Mouse (Mus musculus): ENCODE results near the gene Tbc1d14. TPM values are rescaled to one million over a fixed set of nuclear protein-coding genes. Genes with fewer than 3 reads are reported as not detected.

The Tbc1d14 gene
- total RNA-seq, 2 experiments from 2014 or later = 14.3 to 16.7 TPM

- no peak overlapping the region for H3K4me3 ChIP-seq
- H3K27ac ChIP-seq = no peak overlapping the region
- no peak for DNase-seq
- TF ChIP-seq CTCF (IDR thresholded peaks at IDR 0.05) = no peak
- intact Hi-C loops (cut with DNase I) = no loop called here
Measured at GRCm38 (mm10) chr5:36446166-36446890, 146.7 kb downstream of the Tbc1d14 start.

GRCm38 (mm10) chr5:36445028-36445427 lies 148.0 kb downstream of the Tbc1d14 start:
- no peak overlapping the region for H3K27ac ChIP-seq
- no peak for TF ChIP-seq CTCF (IDR thresholded peaks at IDR 0.05)
- intact Hi-C loops (cut with DNase I) = no loop called here
- no peak for DNase-seq
- H3K4me3 ChIP-seq = no peak overlapping the region

GRCm38 (mm10) chr5:36444611-36445010 lies 148.5 kb downstream of the Tbc1d14 start:
- no peak for DNase-seq
- intact Hi-C loops (cut with DNase I) = no loop called here
- H3K27ac ChIP-seq = no peak overlapping the region
- no peak overlapping the region for H3K4me3 ChIP-seq
- TF ChIP-seq CTCF (IDR thresholded peaks at IDR 0.05) = no peak

- Histone ChIP-seq H3K4me3 (no peak overlapping the region), H3K27ac (no peak overlapping the region)
- DNase-seq = no peak
- intact Hi-C loops (cut with DNase I) = no loop called here
- no peak for TF ChIP-seq CTCF (IDR thresholded peaks at IDR 0.05)
Measured at GRCm38 (mm10) chr5:36440741-36441140, 152.3 kb downstream of the Tbc1d14 start.

Other genes starting within 250 kb of the Tbc1d14 start
- gene Sorcs2, start 195.1 kb downstream of the Tbc1d14 start, total RNA-seq (2021) = 1 to 10 TPM in 1 of 2 experiments, under 1 TPM in 1; 0.94 to 2.3 TPM
- 10 to 100 TPM; 30.6 to 39.1 TPM for gene Grpel1, start 128.3 kb downstream of the Tbc1d14 start, total RNA-seq (2021)
- 10 to 100 TPM; 14.3 to 15.8 TPM for gene Tada2b, start 109.0 kb downstream of the Tbc1d14 start, total RNA-seq (2021)
- under 1 TPM in 1 of 2 experiments, not detected in 1; 0.11 TPM for gene Ccdc96, start 108.7 kb downstream of the Tbc1d14 start, total RNA-seq (2021)
- gene D5Ertd579e, start 102.7 kb upstream of the Tbc1d14 start, total RNA-seq (2021) = 10 to 100 TPM; 86.4 to 98.1 TPM
- 10 to 100 TPM in 1 of 2 experiments, 1 to 10 TPM in 1; 9.1 to 11.0 TPM for gene Bloc1s4, start 155.4 kb upstream of the Tbc1d14 start, total RNA-seq (2021)
- gene Mrfap1, start 203.5 kb upstream of the Tbc1d14 start, total RNA-seq (2021) = 100 to 1,000 TPM; 207 to 261 TPM
- gene Man2b2, start 237.4 kb upstream of the Tbc1d14 start, total RNA-seq (2021) = 1 to 10 TPM; 4.7 to 6.2 TPM